Mouse (Mus musculus): ENCODE results near the gene Jade1. TPM values are rescaled to one million over a fixed set of nuclear protein-coding genes. Genes with fewer than 3 reads are reported as not detected.

The Jade1 gene
- polyA plus RNA-seq, 1 experiment: 17.1 TPM

DNA sequence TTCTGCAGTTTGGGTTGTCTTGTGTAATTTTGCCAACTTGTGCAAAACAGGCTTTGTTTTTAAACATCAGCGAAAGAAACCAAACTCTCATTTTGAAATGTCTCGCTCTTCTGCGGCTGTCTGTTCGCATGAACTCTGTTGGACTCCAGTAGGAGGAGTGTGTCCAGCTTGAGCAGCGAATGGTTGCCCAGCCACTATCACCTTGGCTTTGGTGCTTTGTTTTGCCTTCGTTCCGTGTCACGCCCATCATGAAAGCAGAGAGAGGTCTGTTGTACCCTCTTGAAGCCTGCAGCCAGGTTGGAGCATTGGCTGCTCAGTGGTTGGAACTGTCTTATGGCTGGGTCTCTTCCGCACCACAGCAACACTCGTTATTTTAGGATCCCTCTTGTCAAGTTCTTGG, 43.7 kb downstream of the Jade1 start:
- no peak for DNase-seq (ENCODE audit: low spot score)

GRCm38 (mm10) chr3:41599806-41600589, 44.5 kb downstream of the Jade1 start:
- DNase-seq (ENCODE audit: low spot score): no peak

GRCm38 (mm10) chr3:41601226-41602020, 45.9 kb downstream of the Jade1 start:
- no peak for DNase-seq (ENCODE audit: low spot score)

DNA sequence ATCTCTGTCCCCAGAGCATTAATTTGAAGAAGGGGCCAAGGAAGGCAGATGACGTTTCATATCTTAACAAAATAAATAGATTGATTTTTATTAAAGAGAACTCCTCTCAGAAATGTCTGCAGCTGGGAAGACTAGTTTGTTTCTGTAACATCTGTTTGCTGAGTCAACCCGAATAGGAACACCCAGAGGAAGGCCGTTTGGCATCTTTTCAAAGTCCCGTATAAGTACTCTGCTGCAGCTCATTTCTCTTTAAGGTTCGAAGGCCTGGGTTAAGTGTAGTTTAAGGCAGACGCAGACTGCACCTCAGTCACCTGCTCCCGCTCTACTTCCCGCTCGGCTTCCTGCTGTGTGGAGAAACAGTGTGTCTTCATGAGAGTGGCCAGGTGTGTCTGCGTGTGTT, 47.4 kb downstream of the Jade1 start:
- DNase-seq (ENCODE audit: low spot score): no peak

GRCm38 (mm10) chr3:41603470-41604019, 48.0 kb downstream of the Jade1 start:
- no peak for DNase-seq (ENCODE audit: low spot score)

DNA sequence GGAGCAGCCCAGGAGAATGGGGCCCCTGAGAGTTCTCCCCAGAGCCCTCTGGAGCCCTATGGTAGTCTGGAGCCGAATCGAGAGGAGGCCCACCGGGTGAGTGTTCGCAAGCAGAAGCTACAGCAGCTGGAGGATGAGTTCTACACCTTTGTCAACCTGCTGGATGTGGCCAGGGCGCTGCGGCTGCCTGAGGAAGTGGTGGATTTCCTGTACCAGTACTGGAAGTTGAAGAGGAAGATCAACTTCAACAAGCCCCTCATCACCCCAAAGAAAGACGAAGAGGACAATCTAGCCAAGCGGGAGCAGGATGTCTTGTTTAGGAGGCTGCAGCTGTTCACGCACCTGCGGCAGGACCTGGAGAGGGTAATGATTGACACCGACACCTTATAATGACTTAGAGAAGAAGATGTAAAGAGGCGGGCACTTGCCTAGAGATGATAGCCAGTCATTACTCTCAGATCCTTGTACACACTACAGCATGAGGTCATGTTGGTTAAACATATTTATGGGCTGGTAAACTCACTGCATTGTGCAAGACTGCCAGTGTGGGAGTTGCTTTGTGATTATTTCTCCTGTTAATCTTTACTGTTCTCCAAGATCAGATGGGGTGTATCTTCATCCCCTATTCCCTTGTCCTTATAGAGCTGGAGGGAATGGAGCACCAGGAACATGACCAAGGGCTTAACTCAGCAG, 49.2 kb downstream of the Jade1 start:
- no peak for DNase-seq (ENCODE audit: low spot score)

DNA sequence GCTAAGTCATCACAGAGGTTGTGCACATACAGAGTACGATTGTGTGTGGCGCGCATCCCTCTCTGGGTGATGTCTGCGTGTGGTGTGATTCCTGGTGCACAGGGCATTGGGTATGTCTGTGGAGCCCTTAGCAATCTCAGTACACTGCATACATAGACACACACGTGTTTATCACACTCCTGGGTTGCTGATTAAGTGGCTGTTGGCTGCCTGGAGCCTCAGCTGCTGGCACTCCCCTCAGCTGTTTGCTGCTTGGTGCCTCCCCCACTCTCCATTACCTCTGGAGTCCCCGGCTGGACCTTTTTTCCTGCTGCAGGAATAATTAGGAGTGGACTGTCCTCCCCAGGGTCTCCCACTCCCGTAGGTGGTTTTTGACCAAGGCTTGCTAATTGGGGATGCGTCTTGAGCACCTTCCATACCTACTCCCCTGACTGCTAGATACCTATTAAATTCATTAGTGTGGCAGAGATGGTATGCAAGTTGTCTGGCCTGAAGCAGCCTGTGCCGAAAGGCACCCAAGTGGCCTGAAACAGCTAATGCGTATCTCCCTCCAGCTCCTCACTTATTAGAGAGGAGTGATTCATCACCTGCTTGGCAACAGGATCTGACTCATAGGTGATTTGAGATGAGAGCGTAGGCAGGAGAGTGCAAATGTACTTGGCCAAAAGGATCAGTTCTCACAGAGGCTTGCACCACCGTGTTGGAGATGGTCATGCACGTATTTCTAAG, 50.2 kb downstream of the Jade1 start:
- DNase-seq (ENCODE audit: low spot score): no peak

DNA sequence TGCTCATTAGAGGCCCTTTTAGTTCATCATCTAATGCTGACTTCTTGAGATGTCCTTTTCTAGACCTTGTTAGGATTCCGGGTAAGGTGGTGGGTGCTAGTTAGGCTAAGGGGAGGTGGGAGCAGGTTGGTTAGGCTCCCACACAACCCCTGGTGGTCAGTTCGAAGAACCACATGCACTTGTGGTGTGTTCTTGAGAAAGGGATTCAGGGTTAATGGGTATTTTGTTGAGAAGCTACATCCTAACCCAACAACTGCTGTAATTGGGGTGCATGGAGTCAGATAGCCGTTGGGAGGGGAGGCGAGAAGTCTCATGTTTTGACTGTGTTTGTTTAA, 50.8 kb downstream of the Jade1 start:
- no peak for DNase-seq (ENCODE audit: low spot score)

DNA sequence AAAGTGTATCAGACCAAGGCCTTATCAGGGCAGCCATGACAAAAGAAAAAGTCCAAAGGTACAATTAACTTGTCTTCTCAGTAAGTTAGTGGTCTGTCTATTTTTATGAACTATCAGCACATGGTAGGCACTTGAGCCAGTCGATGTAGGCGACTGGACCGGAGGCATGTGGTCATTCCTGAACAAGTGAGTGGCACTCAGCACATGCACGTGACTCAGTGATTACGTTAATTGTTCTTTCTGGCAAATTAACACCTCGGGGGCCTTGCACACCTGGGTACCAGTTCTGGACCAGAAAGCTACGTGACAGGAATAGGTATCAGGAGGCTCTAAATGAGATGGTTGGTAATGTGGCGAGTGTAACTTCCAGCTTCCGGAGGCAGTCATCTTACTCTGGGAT, 51.5 kb downstream of the Jade1 start:
- DNase-seq (ENCODE audit: low spot score): no peak

GRCm38 (mm10) chr3:41607467-41607866, 51.9 kb downstream of the Jade1 start:
- no peak for DNase-seq (ENCODE audit: low spot score)

DNA sequence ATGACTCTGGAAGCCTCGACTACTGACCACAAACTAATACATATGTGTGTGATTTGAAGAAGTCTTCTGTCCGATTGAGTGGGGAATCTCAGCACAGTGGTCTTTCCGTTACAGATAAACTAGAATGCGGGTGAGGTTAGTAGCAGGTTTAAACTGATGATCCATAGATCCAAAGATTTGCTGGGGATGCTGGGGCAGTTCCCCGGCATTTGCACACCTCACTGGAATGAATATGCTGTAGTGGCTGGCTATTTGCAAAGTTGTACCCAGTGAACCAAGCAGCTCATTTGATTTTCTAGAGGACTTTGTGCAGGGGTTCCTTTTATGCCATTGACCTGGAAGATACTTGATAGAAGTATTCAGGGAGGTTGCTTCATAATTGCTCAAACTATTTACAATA, 53.5 kb downstream of the Jade1 start:
- DNase-seq (ENCODE audit: low spot score): no peak

- DNase-seq (ENCODE audit: low spot score): no peak
Measured at GRCm38 (mm10) chr3:41612211-41612610, 56.7 kb downstream of the Jade1 start.

DNA sequence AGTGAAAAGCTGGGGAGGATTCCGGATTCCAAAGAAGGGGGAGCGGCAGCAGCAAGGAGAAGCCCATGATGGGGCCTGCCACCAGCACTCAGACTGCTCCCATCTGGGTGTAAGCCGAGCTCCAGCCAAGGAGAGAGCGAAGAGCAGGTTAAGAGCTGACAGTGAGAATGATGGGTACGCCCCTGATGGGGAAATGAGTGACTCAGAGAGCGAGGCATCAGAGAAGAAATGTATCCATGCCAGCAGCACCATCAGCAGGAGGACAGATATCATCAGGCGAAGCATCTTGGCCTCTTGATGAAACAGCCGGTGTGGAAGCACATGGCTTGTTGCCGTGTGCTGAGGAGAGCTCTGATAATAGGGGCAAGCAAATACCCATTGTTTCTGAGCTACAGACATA, 58.2 kb downstream of the Jade1 start:
- DNase-seq (ENCODE audit: low spot score): no peak

DNA sequence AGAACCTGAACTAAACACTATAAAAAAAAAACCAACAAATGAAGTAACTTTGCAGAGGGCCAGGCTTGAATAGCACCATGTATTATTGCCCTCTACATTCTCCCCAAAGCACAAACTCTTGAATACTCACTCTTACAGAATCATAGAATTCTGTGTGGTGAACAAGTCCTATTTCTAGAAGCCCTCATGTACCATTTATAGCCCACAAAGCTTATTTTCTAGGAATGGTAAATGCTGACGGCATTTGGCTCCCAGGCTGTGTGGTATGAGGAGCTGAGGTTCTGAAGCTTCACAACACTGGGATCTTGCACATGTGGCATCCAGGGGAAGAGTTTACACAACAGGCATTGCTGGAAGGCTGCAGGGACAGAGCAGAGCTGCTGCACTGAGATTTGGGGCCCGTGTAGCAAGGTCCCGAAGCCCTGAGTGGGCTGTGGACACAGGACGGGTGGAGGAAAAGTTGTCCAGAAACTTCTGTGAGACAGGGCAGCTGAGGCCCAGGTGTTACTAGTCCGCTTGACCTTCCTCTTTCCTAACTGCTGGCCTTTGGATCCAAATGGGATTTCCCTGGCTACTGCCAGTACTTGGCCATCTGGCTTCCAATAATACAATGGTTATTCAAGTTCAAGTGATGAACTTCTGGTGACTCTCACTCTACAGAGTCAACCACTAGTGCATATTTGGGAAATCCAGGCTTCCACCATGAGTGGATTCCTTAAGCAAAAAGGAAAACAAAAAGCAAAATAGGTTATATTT, 58.9 kb downstream of the Jade1 start:
- no peak for DNase-seq (ENCODE audit: low spot score)

DNA sequence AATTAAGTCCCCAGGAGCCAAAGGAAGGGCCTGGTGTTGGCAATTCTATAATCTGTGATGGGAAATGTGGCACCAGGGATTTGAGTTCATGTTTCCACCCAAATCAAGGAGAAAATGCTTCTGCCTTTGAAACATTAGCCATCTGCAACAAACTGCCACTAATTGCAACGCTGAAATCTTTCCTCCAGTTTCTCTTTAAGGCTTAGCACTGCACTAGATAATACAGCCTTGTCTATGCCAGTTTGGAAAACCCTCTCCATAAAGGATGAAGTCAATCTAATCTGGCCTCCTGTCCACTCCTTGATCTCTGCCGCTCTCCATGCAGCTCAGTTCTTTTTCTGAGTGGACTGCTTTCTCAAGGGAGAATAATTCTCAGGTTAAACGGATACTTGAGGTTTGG, 62.5 kb downstream of the Jade1 start:
- DNase-seq (ENCODE audit: low spot score): no peak

GRCm38 (mm10) chr3:41618488-41618887, 63.0 kb downstream of the Jade1 start:
- no peak for DNase-seq (ENCODE audit: low spot score)

DNA sequence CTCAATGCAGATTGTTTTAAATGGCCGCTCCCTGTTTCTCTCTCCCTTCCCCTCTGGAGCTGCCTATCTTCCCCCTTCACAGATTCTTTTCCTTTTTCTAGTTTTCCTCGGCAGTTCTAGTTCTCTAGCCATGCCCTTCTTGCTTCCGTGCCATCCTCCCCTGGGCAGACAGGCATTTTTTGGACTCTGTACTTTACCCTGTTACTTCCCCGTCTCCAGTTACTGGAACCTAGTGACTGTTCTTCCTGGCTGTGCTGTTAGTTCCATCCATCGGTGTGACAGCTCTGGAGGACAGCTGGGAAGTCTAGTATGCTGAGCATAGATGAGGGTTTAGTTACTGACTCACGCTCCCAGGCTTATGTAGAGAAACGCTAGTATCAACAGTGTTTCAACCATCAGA, 65.4 kb downstream of the Jade1 start:
- DNase-seq (ENCODE audit: low spot score): no peak

GRCm38 (mm10) chr3:41655642-41656041, 100.1 kb downstream of the Jade1 start:
- no peak for DNase-seq (ENCODE audit: low spot score)
